Mouse (Mus musculus): ENCODE measurements at regions not wholly inside any gene's neighbourhood (a gene's known extent, or its start where the extent isn't known, plus 50 kb on each side); places are given as distances from the start of the nearest gene placed in this dataset.

- DNase-seq = peak; percentile 8
- Histone ChIP-seq H3K4me1 (replicated peaks; ENCODE audit: control insufficient read depth, insufficient read depth, low read length) (no peaks in the 10 kb centered on the region), H3K4me3 (ENCODE audit: control insufficient read depth, insufficient read depth, low read length) (no peak overlapping the region), H3K27ac (ENCODE audit: control insufficient read depth, insufficient read depth, low read length) (no peak overlapping the region), H3K27me3 (ENCODE audit: control insufficient read depth, insufficient read depth, low read length) (no peaks in the 10 kb centered on the region), H3K36me3 (ENCODE audit: control insufficient read depth, insufficient read depth, low read length) (no peaks in the 10 kb centered on the region)
- TF ChIP-seq POLR2A (IDR thresholded peaks at IDR 0.05; ENCODE audit: control insufficient read depth, extremely low read depth, insufficient read depth, low read length, poor library complexity) (no peak), CTCF (IDR thresholded peaks at IDR 0.05; ENCODE audit: borderline replicate concordance, control insufficient read depth, extremely low read depth, insufficient read depth, low read length, poor library complexity) (no peak)
- WGBS = 71% methylated on average over 6 of the region's 6 CpGs
Measured at GRCm38 (mm10) chr1:144085530-144086520, 81.9 kb upstream of the Rgs2 start.

- no peak for DNase-seq
- no peak overlapping the region for H3K4me3 ChIP-seq (ENCODE audit: control insufficient read depth, insufficient read depth, low read length)
Measured at GRCm38 (mm10) chr1:144078972-144079371, 75.0 kb upstream of the Rgs2 start.

GRCm38 (mm10) chr1:144078446-144078845 is 74.5 kb upstream of the Rgs2 start:
- Histone ChIP-seq H3K4me3 (ENCODE audit: control insufficient read depth, insufficient read depth, low read length) (no peak overlapping the region), H3K4me1 (replicated peaks; ENCODE audit: control insufficient read depth, insufficient read depth, low read length) (no peaks in the 10 kb centered on the region), H3K27ac (ENCODE audit: control insufficient read depth, insufficient read depth, low read length) (no peak overlapping the region), H3K27me3 (ENCODE audit: control insufficient read depth, insufficient read depth, low read length) (no peaks in the 10 kb centered on the region), H3K36me3 (ENCODE audit: control insufficient read depth, insufficient read depth, low read length) (no peaks in the 10 kb centered on the region)
- WGBS = 95% methylated on average over 1 of the region's 1 CpGs
- TF ChIP-seq CTCF (IDR thresholded peaks at IDR 0.05; ENCODE audit: borderline replicate concordance, control insufficient read depth, extremely low read depth, insufficient read depth, low read length, poor library complexity) (no peak), POLR2A (IDR thresholded peaks at IDR 0.05; ENCODE audit: control insufficient read depth, extremely low read depth, insufficient read depth, low read length, poor library complexity) (no peak)
- no peak for DNase-seq

More at GRCm38 (mm10) chr1:144078972-144079371, 75.0 kb upstream of the Rgs2 start:
- no peaks in the 10 kb centered on the region for H3K36me3 ChIP-seq (ENCODE audit: control insufficient read depth, insufficient read depth, low read length)
- no peaks in the 10 kb centered on the region for H3K27me3 ChIP-seq (ENCODE audit: control insufficient read depth, insufficient read depth, low read length)
- H3K4me1 ChIP-seq (replicated peaks; ENCODE audit: control insufficient read depth, insufficient read depth, low read length) = no peaks in the 10 kb centered on the region
- H3K27ac ChIP-seq (ENCODE audit: control insufficient read depth, insufficient read depth, low read length) = no peak overlapping the region
- TF ChIP-seq CTCF (IDR thresholded peaks at IDR 0.05; ENCODE audit: borderline replicate concordance, control insufficient read depth, extremely low read depth, insufficient read depth, low read length, poor library complexity) (no peak), POLR2A (IDR thresholded peaks at IDR 0.05; ENCODE audit: control insufficient read depth, extremely low read depth, insufficient read depth, low read length, poor library complexity) (no peak)
- 97% methylated on average over 3 of the region's 3 CpGs for WGBS

GRCm38 (mm10) chr1:144075991-144076390 is 72.0 kb upstream of the Rgs2 start:
- 55% methylated on average over 4 of the region's 4 CpGs for WGBS
- no peak for DNase-seq
- Histone ChIP-seq H3K4me1 (replicated peaks; ENCODE audit: control insufficient read depth, insufficient read depth, low read length) (no peaks in the 10 kb centered on the region), H3K4me3 (ENCODE audit: control insufficient read depth, insufficient read depth, low read length) (no peak overlapping the region), H3K27me3 (ENCODE audit: control insufficient read depth, insufficient read depth, low read length) (no peaks in the 10 kb centered on the region), H3K27ac (ENCODE audit: control insufficient read depth, insufficient read depth, low read length) (no peak overlapping the region), H3K36me3 (ENCODE audit: control insufficient read depth, insufficient read depth, low read length) (no peaks in the 10 kb centered on the region)
- no peak for TF ChIP-seq POLR2A (IDR thresholded peaks at IDR 0.05; ENCODE audit: control insufficient read depth, extremely low read depth, insufficient read depth, low read length, poor library complexity)
- no peak for TF ChIP-seq CTCF (IDR thresholded peaks at IDR 0.05; ENCODE audit: borderline replicate concordance, control insufficient read depth, extremely low read depth, insufficient read depth, low read length, poor library complexity)

GRCm38 (mm10) chr1:144061283-144061682 is 57.3 kb upstream of the Rgs2 start:
- TF ChIP-seq POLR2A (IDR thresholded peaks at IDR 0.05; ENCODE audit: control insufficient read depth, extremely low read depth, insufficient read depth, low read length, poor library complexity) = no peak
- TF ChIP-seq CTCF (IDR thresholded peaks at IDR 0.05; ENCODE audit: borderline replicate concordance, control insufficient read depth, extremely low read depth, insufficient read depth, low read length, poor library complexity) = no peak
- Histone ChIP-seq H3K36me3 (ENCODE audit: control insufficient read depth, insufficient read depth, low read length) (no peaks in the 10 kb centered on the region), H3K27me3 (ENCODE audit: control insufficient read depth, insufficient read depth, low read length) (no peaks in the 10 kb centered on the region), H3K4me1 (replicated peaks; ENCODE audit: control insufficient read depth, insufficient read depth, low read length) (peaks cover 2% of the 10 kb centered on the region), H3K4me3 (ENCODE audit: control insufficient read depth, insufficient read depth, low read length) (no peak overlapping the region), H3K27ac (ENCODE audit: control insufficient read depth, insufficient read depth, low read length) (no peak overlapping the region)
- WGBS = 97% methylated on average over 3 of the region's 3 CpGs
- DNase-seq = no peak

GRCm38 (mm10) chr1:144055476-144056213 is 51.7 kb upstream of the Rgs2 start:
- peaks cover 2% of the 10 kb centered on the region for H3K4me1 ChIP-seq (replicated peaks; ENCODE audit: control insufficient read depth, insufficient read depth, low read length)
- no peak for DNase-seq
- no peaks in the 10 kb centered on the region for H3K27me3 ChIP-seq (ENCODE audit: control insufficient read depth, insufficient read depth, low read length)
- no peaks in the 10 kb centered on the region for H3K36me3 ChIP-seq (ENCODE audit: control insufficient read depth, insufficient read depth, low read length)
- H3K4me3 ChIP-seq (ENCODE audit: control insufficient read depth, insufficient read depth, low read length) = no peak overlapping the region
- WGBS = 96% methylated on average over 13 of the region's 13 CpGs
- H3K27ac ChIP-seq (ENCODE audit: control insufficient read depth, insufficient read depth, low read length) = no peak overlapping the region
- TF ChIP-seq POLR2A (IDR thresholded peaks at IDR 0.05; ENCODE audit: control insufficient read depth, extremely low read depth, insufficient read depth, low read length, poor library complexity) (no peak), CTCF (IDR thresholded peaks at IDR 0.05; ENCODE audit: borderline replicate concordance, control insufficient read depth, extremely low read depth, insufficient read depth, low read length, poor library complexity) (no peak)

Measured in thymus, adult 2 months (tissue).